Mouse (Mus musculus) C2C12 (cell line): ENCODE measurements around the gene Ing2.

Experiments
- CTCF ChIP-seq: IDR thresholded peaks from one replicate; pipeline ENCODE4 v1.5.1; 2011; ENCODE audit not compliant: control insufficient read depth, insufficient read depth, insufficient read length
- MAX ChIP-seq: IDR thresholded peaks from one replicate; pipeline ENCODE4 v1.6.1; 2011; ENCODE audit warnings: mild to moderate bottlenecking, control low read depth
- MYOD1 ChIP-seq: IDR thresholded peaks from one replicate; pipeline ENCODE4 v1.6.1; 2011; ENCODE audit warnings: low read depth; ENCODE audit not compliant: control insufficient read depth, insufficient read length

GRCm38 (mm10) chr8:47721609-47722008, 46.3 kb upstream of the Ing2 start:
- TF ChIP-seq MAX (no peak), CTCF (no peak), MYOD1 (no peak)
